Mouse (Mus musculus) ES-E14 (cell line): ENCODE measurements around the gene Heg1.

Source experiments
- CHD2 ChIP-seq: IDR thresholded peaks from 2 replicates; pipeline ENCODE4 v1.6.1; 2014; ENCODE audit warnings: mild to moderate bottlenecking, low read depth, low read length, inconsistent platforms
- HCFC1 ChIP-seq: IDR thresholded peaks from 2 replicates; pipeline ENCODE4 v1.6.1; 2012; ENCODE audit warnings: low read length, inconsistent platforms, borderline replicate concordance; ENCODE audit not compliant: insufficient read depth
- MAFK ChIP-seq: IDR thresholded peaks from 2 replicates; pipeline ENCODE4 v1.6.1; 2014; ENCODE audit warnings: mild to moderate bottlenecking, low read depth, low read length, inconsistent platforms; ENCODE audit not compliant: insufficient read depth
- ZC3H11A ChIP-seq: IDR thresholded peaks from 2 replicates; pipeline ENCODE4 v1.6.1; 2012; ENCODE audit warnings: low read depth, mild to moderate bottlenecking, inconsistent platforms, low read length, borderline replicate concordance
- ZNF384 ChIP-seq: IDR thresholded peaks from 2 replicates; pipeline ENCODE4 v1.6.1; 2012; ENCODE audit warnings: low read depth, low read length, inconsistent platforms

GRCm38 (mm10) chr16:33764501-33765193 is 80.5 kb downstream of the Heg1 start:
- TF ChIP-seq CHD2 (no peak), ZC3H11A (no peak), HCFC1 (no peak), ZNF384 (no peak), MAFK (no peak)
